ENCODE assay signal across 28 mouse cellular contexts in genomic region chr8:27770296-27770695, GRCm38 (mm10).
DNase-seq lines count a peak whose midpoint lies in the region; ATAC-seq lines count a peak whose summit lies in the region.
"Had no signal": no experiment of that assay in that cellular context is flagged by ENCODE, and none has a peak within 500 bp of the region (broad histone marks: within the 10 kb centered on the region; RNA-seq: fewer than 3 reads in every experiment).

No protein-coding gene starts in this region.

- ATAC-seq in forebrain, embryonic 14.5 days, result peak; percentile 32; the same call in 1 of the 2 replicates
- no peak for ATAC-seq in forebrain, embryonic 12.5 days (ENCODE audit: low FRiP score)
- ATAC-seq in hindbrain, embryonic 16.5 days, result 0 out of 2 replicates have a peak, but pooled peaks have one; percentile 40
- ATAC-seq in hindbrain, embryonic 11.5 days (ENCODE audit: low FRiP score), result no peak
- ATAC-seq in midbrain, embryonic 13.5 days, result 0 out of 2 replicates have a peak, but pooled peaks have one; percentile 48
- ATAC-seq in kidney, embryonic 14.5 days (ENCODE audit: low FRiP score, low TSS enrichment), result no peak
- ATAC-seq: forebrain, embryonic 16.5 days; intestine, embryonic 15.5 days; liver, embryonic 12.5 days; Patski had no signal

- no peaks in the 10 kb centered on the region for H3K9me3 ChIP-seq in forebrain, embryonic 14.5 days (replicated peaks; ENCODE audit: control insufficient read depth, low read length)
- H3K9me3 ChIP-seq in forebrain, embryonic 12.5 days, result no peaks in the 10 kb centered on the region
- H3K9me3 ChIP-seq in hindbrain, embryonic 16.5 days (ENCODE audit: control insufficient read depth, low read length), result no peaks in the 10 kb centered on the region
- no peaks in the 10 kb centered on the region for H3K9me3 ChIP-seq in hindbrain, embryonic 11.5 days (ENCODE audit: control insufficient read depth, low read length)
- no peaks in the 10 kb centered on the region for H3K9me3 ChIP-seq in midbrain, embryonic 13.5 days
- no peaks in the 10 kb centered on the region for H3K9me3 ChIP-seq in kidney, embryonic 14.5 days (ENCODE audit: control insufficient read depth, low read length)
- H3K9me3 ChIP-seq: embryonic facial prominence, embryonic 13.5 days; G1E; intestine, embryonic 15.5 days; limb, embryonic 13.5 days; neural tube, embryonic 13.5 days had no signal

- WGBS in forebrain, embryonic 14.5 days, result 70% methylated on average over 6 of the region's 6 CpGs
- WGBS in forebrain, embryonic 12.5 days, result 70% methylated on average over 6 of the region's 6 CpGs
- 56% methylated on average over 6 of the region's 6 CpGs for WGBS in hindbrain, embryonic 16.5 days
- 64% methylated on average over 6 of the region's 6 CpGs for WGBS in hindbrain, embryonic 11.5 days
- WGBS in midbrain, embryonic 13.5 days, result 48% methylated on average over 6 of the region's 6 CpGs
- 80% methylated on average over 6 of the region's 6 CpGs for WGBS in kidney, embryonic 14.5 days

- no peaks in the 10 kb centered on the region for H3K4me1 ChIP-seq in forebrain, embryonic 14.5 days (ENCODE audit: control insufficient read depth, insufficient read depth, low read length)
- peaks cover 4% of the 10 kb centered on the region; the same call in 1 of the 2 replicates for H3K4me1 ChIP-seq in forebrain, embryonic 12.5 days
- H3K4me1 ChIP-seq in hindbrain, embryonic 16.5 days (ENCODE audit: control insufficient read depth, insufficient read depth, low read depth, low read length), result no peaks in the 10 kb centered on the region
- no peaks in the 10 kb centered on the region for H3K4me1 ChIP-seq in hindbrain, embryonic 11.5 days (replicated peaks; ENCODE audit: control insufficient read depth, insufficient read depth, low read length)
- peaks cover 13% of the 10 kb centered on the region for H3K4me1 ChIP-seq in midbrain, embryonic 13.5 days (replicated peaks)
- H3K4me1 ChIP-seq in kidney, embryonic 14.5 days (ENCODE audit: control insufficient read depth, insufficient read depth, low read length), result no peaks in the 10 kb centered on the region
- H3K4me1 ChIP-seq: embryonic facial prominence, embryonic 13.5 days; intestine, embryonic 15.5 days; limb, embryonic 13.5 days; liver, embryonic 12.5 days; neural tube, embryonic 13.5 days had no signal

- H3K27me3 ChIP-seq in forebrain, embryonic 14.5 days (replicated peaks; ENCODE audit: control insufficient read depth, insufficient read depth, low read length), result no peaks in the 10 kb centered on the region
- H3K27me3 ChIP-seq in forebrain, embryonic 12.5 days, result no peaks in the 10 kb centered on the region
- H3K27me3 ChIP-seq in hindbrain, embryonic 16.5 days (replicated peaks; ENCODE audit: control insufficient read depth, insufficient read depth, low read length), result no peaks in the 10 kb centered on the region
- H3K27me3 ChIP-seq in hindbrain, embryonic 11.5 days (ENCODE audit: control insufficient read depth, insufficient read depth, low read length), result no peaks in the 10 kb centered on the region
- no peaks in the 10 kb centered on the region for H3K27me3 ChIP-seq in midbrain, embryonic 13.5 days
- H3K27me3 ChIP-seq in kidney, embryonic 14.5 days (ENCODE audit: control insufficient read depth, insufficient read depth, low read length), result no peaks in the 10 kb centered on the region
- H3K27me3 ChIP-seq: CH12.LX; embryonic facial prominence, embryonic 13.5 days; intestine, embryonic 15.5 days; limb, embryonic 13.5 days; liver, embryonic 12.5 days; neural tube, embryonic 13.5 days; Patski had no signal

- peak; percentile 32 for DNase-seq in forebrain, embryonic 14.5 days (ENCODE audit: low spot score)
- no peak for DNase-seq in hindbrain, embryonic 11.5 days (ENCODE audit: low spot score)
- DNase-seq in mesoderm, embryonic 11.5 days (ENCODE audit: low read depth, low spot score), result peak; percentile 21
- no peak for DNase-seq in layer of hippocampus, adult 18-20 months (ENCODE audit: low spot score in 2 of 2)
- DNase-seq: adrenal gland, postnatal 36 days; cerebellum, adult 11-12 months; gastrocnemius, postnatal 10 days; heart, postnatal 4 days; kidney, adult 9 months; kidney, postnatal 25 days; layer of hippocampus, postnatal 36 days; lung, adult 18-20 months; lung, postnatal 10 days; right cerebral cortex, postnatal 14 days had no signal

- no peak overlapping the region for H3K4me3 ChIP-seq in forebrain, embryonic 14.5 days (ENCODE audit: low read depth, low read length)
- no peak overlapping the region for H3K4me3 ChIP-seq in forebrain, embryonic 12.5 days (replicated peaks)
- no peak overlapping the region for H3K4me3 ChIP-seq in hindbrain, embryonic 16.5 days (ENCODE audit: low read length)
- H3K4me3 ChIP-seq in hindbrain, embryonic 11.5 days (ENCODE audit: low read depth, low read length), result no peak overlapping the region
- no peak overlapping the region for H3K4me3 ChIP-seq in midbrain, embryonic 13.5 days (replicated peaks)
- no peak overlapping the region for H3K4me3 ChIP-seq in kidney, embryonic 14.5 days (ENCODE audit: low read length)
- H3K4me3 ChIP-seq: embryonic facial prominence, embryonic 13.5 days; erythroblast, embryonic 14.5 days; intestine, embryonic 15.5 days; limb, embryonic 13.5 days; liver, embryonic 12.5 days; neural tube, embryonic 13.5 days had no signal

- no peak overlapping the region for H3K9ac ChIP-seq in forebrain, embryonic 14.5 days (ENCODE audit: low read length)
- H3K9ac ChIP-seq in forebrain, embryonic 12.5 days, result no peak overlapping the region
- H3K9ac ChIP-seq in hindbrain, embryonic 16.5 days (ENCODE audit: low read depth, low read length), result no peak overlapping the region
- H3K9ac ChIP-seq in hindbrain, embryonic 11.5 days (ENCODE audit: low read depth, low read length), result no peak overlapping the region
- H3K9ac ChIP-seq in midbrain, embryonic 13.5 days (replicated peaks), result no peak overlapping the region
- no peak overlapping the region for H3K9ac ChIP-seq in kidney, embryonic 14.5 days (ENCODE audit: low read depth, low read length)
- H3K9ac ChIP-seq: embryonic facial prominence, embryonic 13.5 days; intestine, embryonic 15.5 days; limb, embryonic 13.5 days; liver, embryonic 12.5 days; neural tube, embryonic 13.5 days had no signal

- H3K4me2 ChIP-seq in forebrain, embryonic 14.5 days (ENCODE audit: low read length), result no peak overlapping the region
- no peak overlapping the region for H3K4me2 ChIP-seq in forebrain, embryonic 12.5 days
- no peak overlapping the region; the same call in 1 of the 2 replicates for H3K4me2 ChIP-seq in hindbrain, embryonic 16.5 days (ENCODE audit: low read length)
- no peak overlapping the region for H3K4me2 ChIP-seq in hindbrain, embryonic 11.5 days (replicated peaks; ENCODE audit: low read depth, low read length)
- peak overlapping the region; percentile 34 for H3K4me2 ChIP-seq in midbrain, embryonic 13.5 days (replicated peaks)
- H3K4me2 ChIP-seq in kidney, embryonic 14.5 days (replicated peaks; ENCODE audit: low read depth, low read length), result no peak overlapping the region
- H3K4me2 ChIP-seq: embryonic facial prominence, embryonic 13.5 days; intestine, embryonic 15.5 days; limb, embryonic 13.5 days; liver, embryonic 12.5 days; neural tube, embryonic 13.5 days had no signal

- no peaks in the 10 kb centered on the region for H3K36me3 ChIP-seq in forebrain, embryonic 14.5 days (ENCODE audit: control insufficient read depth, insufficient read depth, low read length)
- H3K36me3 ChIP-seq in forebrain, embryonic 12.5 days (replicated peaks), result no peaks in the 10 kb centered on the region
- no peaks in the 10 kb centered on the region for H3K36me3 ChIP-seq in hindbrain, embryonic 16.5 days (ENCODE audit: control insufficient read depth, insufficient read depth, low read length)
- H3K36me3 ChIP-seq in hindbrain, embryonic 11.5 days (ENCODE audit: control insufficient read depth, insufficient read depth, low read length), result no peaks in the 10 kb centered on the region
- no peaks in the 10 kb centered on the region for H3K36me3 ChIP-seq in midbrain, embryonic 13.5 days
- no peaks in the 10 kb centered on the region for H3K36me3 ChIP-seq in kidney, embryonic 14.5 days (ENCODE audit: control insufficient read depth, insufficient read depth, low read length)
- H3K36me3 ChIP-seq: embryonic facial prominence, embryonic 13.5 days; G1E; intestine, embryonic 15.5 days; limb, embryonic 13.5 days; liver, embryonic 12.5 days; neural tube, embryonic 13.5 days had no signal

- H3K27ac ChIP-seq in forebrain, embryonic 14.5 days (ENCODE audit: low read depth, low read length), result no peak overlapping the region
- no peak overlapping the region for H3K27ac ChIP-seq in forebrain, embryonic 12.5 days
- no peak overlapping the region for H3K27ac ChIP-seq in hindbrain, embryonic 16.5 days (ENCODE audit: low read depth, low read length)
- no peak overlapping the region for H3K27ac ChIP-seq in hindbrain, embryonic 11.5 days (ENCODE audit: low read depth, low read length)
- no peak overlapping the region for H3K27ac ChIP-seq in midbrain, embryonic 13.5 days
- no peak overlapping the region for H3K27ac ChIP-seq in kidney, embryonic 14.5 days (ENCODE audit: low read depth, low read length)
- H3K27ac ChIP-seq: embryonic facial prominence, embryonic 13.5 days; intestine, embryonic 15.5 days; limb, embryonic 13.5 days; liver, embryonic 12.5 days; neural tube, embryonic 13.5 days had no signal

Comparison
In these comparisons a context has a peak if more than half of its experiments do, and no peak if none do; other contexts are left out.
1. ATAC-seq: peak in forebrain, embryonic 14.5 days (single experiment), hindbrain, embryonic 16.5 days (single experiment) and midbrain, embryonic 13.5 days (single experiment); none in forebrain, embryonic 12.5 days (single experiment), hindbrain, embryonic 11.5 days (single experiment) and kidney, embryonic 14.5 days (single experiment).
2. DNase-seq: peak in forebrain, embryonic 14.5 days (single experiment) and mesoderm, embryonic 11.5 days (single experiment); none in hindbrain, embryonic 11.5 days (single experiment) and layer of hippocampus, adult 18-20 months (0 of 2).